Mouse (Mus musculus): ENCODE measurements around the gene Rgs17.
"Not testable (repeated sequence)": the region's sequence is repeated elsewhere in the genome, so short reads cannot be mapped to it uniquely, and the experiment has no call there.

The Rgs17 gene

GRCm38 (mm10) chr10:5922294-5922828 is at the start of gene Rgs17:
Rgs17 (minus strand) TSS chr10:5922400.
- DNase-seq: peak; percentile 25

GRCm38 (mm10) chr10:5967655-5968054 is 45.5 kb upstream of the Rgs17 start:
- DNase-seq: no peak

- DNase-seq: not testable (repeated sequence)
Measured at GRCm38 (mm10) chr10:5953787-5954186, 31.6 kb upstream of the Rgs17 start.

- DNase-seq: no peak
Measured at GRCm38 (mm10) chr10:5924261-5924660, 2.1 kb upstream of the Rgs17 start.

GRCm38 (mm10) chr10:5923096-5923495 is 896 bp upstream of the Rgs17 start:
- no peak for DNase-seq

- no peak for DNase-seq
Measured at GRCm38 (mm10) chr10:5921771-5922170, 429 bp downstream of the Rgs17 start.

- no peak for DNase-seq
Measured at GRCm38 (mm10) chr10:5921031-5921551, 1.1 kb downstream of the Rgs17 start.

- no peak for DNase-seq
Measured at GRCm38 (mm10) chr10:5904399-5904798, 17.8 kb downstream of the Rgs17 start.

- DNase-seq: no peak
Measured at GRCm38 (mm10) chr10:5901777-5902176, 20.4 kb downstream of the Rgs17 start.

- no peak for DNase-seq
Measured at GRCm38 (mm10) chr10:5900731-5901130, 21.5 kb downstream of the Rgs17 start.

GRCm38 (mm10) chr10:5877106-5877505 is 45.1 kb downstream of the Rgs17 start:
- no peak for DNase-seq

GRCm38 (mm10) chr10:5871081-5871480 is 51.1 kb downstream of the Rgs17 start:
- no peak for DNase-seq

GRCm38 (mm10) chr10:5867981-5868552 is 54.1 kb downstream of the Rgs17 start:
- no peak for DNase-seq

- DNase-seq: no peak
Measured at GRCm38 (mm10) chr10:5865996-5866395, 56.2 kb downstream of the Rgs17 start.

- no peak for DNase-seq
Measured at GRCm38 (mm10) chr10:5862669-5863068, 59.5 kb downstream of the Rgs17 start.

GRCm38 (mm10) chr10:5860849-5861248 is 61.4 kb downstream of the Rgs17 start:
- no peak for DNase-seq

- no peak for DNase-seq
Measured at GRCm38 (mm10) chr10:5859729-5860128, 62.5 kb downstream of the Rgs17 start.

- no peak for DNase-seq
Measured at GRCm38 (mm10) chr10:5857996-5858549, 64.1 kb downstream of the Rgs17 start.

GRCm38 (mm10) chr10:5853290-5853868 is 68.8 kb downstream of the Rgs17 start:
- DNase-seq: no peak

GRCm38 (mm10) chr10:5846939-5847338 is 75.3 kb downstream of the Rgs17 start:
- no peak for DNase-seq

- peak; percentile 61 for DNase-seq
Measured at GRCm38 (mm10) chr10:5841369-5841768, 80.8 kb downstream of the Rgs17 start.

GRCm38 (mm10) chr10:5826336-5827025 is 95.7 kb downstream of the Rgs17 start:
- no peak for DNase-seq

- DNase-seq: peak; percentile 74
Measured at GRCm38 (mm10) chr10:5824779-5825178, 97.4 kb downstream of the Rgs17 start.

All from kidney, postnatal 14 days (tissue).